Mouse (Mus musculus) stomach, postnatal 0 days (tissue): ENCODE data around the gene Dtx4. TPM values are rescaled to one million over a fixed set of nuclear protein-coding genes. Genes with fewer than 3 reads are reported as not detected.

Experiments
- ATAC-seq: fragments of 200-750 bp; cut with Nextera tagmentation; 2 replicates; pipeline ENCODE4 v1.8.0; 2017; ENCODE audit not compliant: low FRiP score, low TSS enrichment
- DNase-seq: peaks from one replicate; pipeline ENCODE4 v3.0.0-alpha.2; 2016; ENCODE audit warnings: low spot score
- H3K27ac ChIP-seq: fragments of 300-500 bp; sonication (generic); replicated peaks from 2 replicates; pipeline ENCODE4 v1.5.1; 2014; ENCODE audit warnings: mild to moderate bottlenecking, control low read depth
- H3K27me3 ChIP-seq: fragments of 300-500 bp; sonication (generic); 2 replicates; pipeline ENCODE4 v1.6.1; 2014; ENCODE audit warnings: low read length; ENCODE audit not compliant: control insufficient read depth, insufficient read depth
- H3K36me3 ChIP-seq: fragments of 300-500 bp; sonication (generic); 2 replicates; pipeline ENCODE4 v1.6.1; 2014; ENCODE audit warnings: low read length, mixed read lengths; ENCODE audit not compliant: control insufficient read depth, insufficient read depth
- H3K4me1 ChIP-seq: fragments of 300-500 bp; sonication (generic); replicated peaks from 2 replicates; pipeline ENCODE4 v1.6.1; 2014; ENCODE audit warnings: antibody characterized with exemption; ENCODE audit not compliant: control insufficient read depth, insufficient read depth
- H3K4me2 ChIP-seq: fragments of 300-500 bp; sonication (generic); replicated peaks from 2 replicates; pipeline ENCODE4 v1.6.1; 2014; ENCODE audit warnings: low read depth, mild to moderate bottlenecking, control low read depth, moderate library complexity
- H3K4me3 ChIP-seq: fragments of 300-500 bp; sonication (generic); 2 replicates; pipeline ENCODE4 v1.5.1; 2014; ENCODE audit warnings: low read depth, low read length, control low read depth
- H3K9ac ChIP-seq: fragments of 300-500 bp; sonication (generic); 2 replicates; pipeline ENCODE4 v1.6.1; 2014; ENCODE audit warnings: mild to moderate bottlenecking, low read length, control low read depth, mixed read lengths
- H3K9me3 ChIP-seq: fragments of 300-500 bp; sonication (generic); 2 replicates; pipeline ENCODE4 v1.6.1; 2016; ENCODE audit warnings: low read length; ENCODE audit not compliant: control insufficient read depth
- CTCF ChIP-seq: IDR thresholded peaks from 2 replicates; pipeline ENCODE4 v1.5.1; 2016; ENCODE audit warnings: antibody characterized with exemption, low read depth, mild to moderate bottlenecking, moderate library complexity
- EP300 ChIP-seq: optimal IDR thresholded peaks from 2 replicates; pipeline ENCODE3; 2016; ENCODE audit warnings: antibody characterized with exemption
- WGBS: fragments of 180-500 bp; shearing (Covaris S2); extraction: QIAGEN DNeasy Blood & Tissue Kit; methylation state at CpG from one replicate; pipeline ENCODE4 v1.1.7; 2014; 5-methylcytosine and 5-hydroxymethylcytosine counted together
- polyA plus RNA-seq: library from polyadenylated mRNA; unstranded; fragments of >200 nt; fragmentation: Nextera tagmentation; extraction: Ambion mirVana; gene quantifications from 2 replicates; pipeline ENCODE4 v1.2.1, GENCODE M21; 2015

The Dtx4 gene
- polyA plus RNA-seq, 1 experiment from 2014 or later = 6.2 TPM

DNA sequence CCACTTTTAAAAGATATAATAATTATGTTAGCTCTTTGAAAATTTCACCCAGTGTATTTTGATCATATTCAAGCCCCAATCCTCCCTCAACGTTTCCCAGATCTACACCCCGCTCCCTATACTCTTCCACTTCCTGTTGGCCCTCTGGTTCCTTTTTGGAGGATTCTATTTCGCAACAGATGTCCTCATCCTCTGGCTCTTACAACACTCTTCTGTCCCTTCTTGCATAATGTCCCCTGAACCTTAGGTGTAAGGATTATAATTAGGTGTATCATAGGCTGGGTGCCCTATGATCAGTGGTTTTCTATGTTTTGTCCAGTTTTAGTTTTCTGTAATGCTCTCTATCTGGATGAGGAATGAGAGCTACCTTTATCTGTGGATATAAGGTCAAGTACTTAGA is 56.2 kb downstream of the Dtx4 start:
- no peak overlapping the region for H3K27ac ChIP-seq
- no peak overlapping the region for H3K4me3 ChIP-seq
- TF ChIP-seq CTCF (no peak), EP300 (no peak)
- no peaks in the 10 kb centered on the region for H3K27me3 ChIP-seq
- ATAC-seq (no peak), DNase-seq (no peak)
- H3K36me3 ChIP-seq = no peaks in the 10 kb centered on the region
- no peak overlapping the region for H3K9ac ChIP-seq
- 70% methylated on average over 3 of the region's 3 CpGs for WGBS
- H3K4me1 ChIP-seq = no peaks in the 10 kb centered on the region
- no peaks in the 10 kb centered on the region for H3K9me3 ChIP-seq
- H3K4me2 ChIP-seq = no peak overlapping the region

DNA sequence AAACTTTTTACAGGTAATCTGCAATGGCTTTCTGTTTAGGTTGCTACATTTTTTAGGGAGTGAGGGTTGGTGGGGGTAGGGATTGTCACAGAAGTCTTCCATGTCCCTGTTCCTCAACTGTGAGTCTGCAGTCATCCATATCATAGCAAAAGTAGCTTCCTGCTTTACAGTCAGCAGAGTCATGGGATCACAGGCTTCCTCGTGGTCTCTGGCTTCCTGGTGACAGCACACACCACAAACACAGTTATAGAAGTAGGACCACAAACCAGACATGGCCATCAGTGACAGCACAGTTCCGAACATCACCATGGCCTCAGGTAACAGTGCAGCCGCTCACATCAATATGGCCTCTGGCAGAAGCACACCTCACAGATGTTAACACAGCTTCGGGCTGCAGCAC is 58.7 kb downstream of the Dtx4 start:
- TF ChIP-seq CTCF = no peak
- no peak for TF ChIP-seq EP300
- H3K9me3 ChIP-seq = no peaks in the 10 kb centered on the region
- ATAC-seq = no peak
- 80% methylated on average over 4 of the region's 4 CpGs for WGBS
- H3K4me1 ChIP-seq = no peaks in the 10 kb centered on the region
- no peaks in the 10 kb centered on the region for H3K36me3 ChIP-seq
- no peak for DNase-seq
- H3K9ac ChIP-seq = no peak overlapping the region
- no peaks in the 10 kb centered on the region for H3K27me3 ChIP-seq
- H3K4me2 ChIP-seq = no peak overlapping the region
- no peak overlapping the region for H3K4me3 ChIP-seq
- H3K27ac ChIP-seq = no peak overlapping the region

DNA sequence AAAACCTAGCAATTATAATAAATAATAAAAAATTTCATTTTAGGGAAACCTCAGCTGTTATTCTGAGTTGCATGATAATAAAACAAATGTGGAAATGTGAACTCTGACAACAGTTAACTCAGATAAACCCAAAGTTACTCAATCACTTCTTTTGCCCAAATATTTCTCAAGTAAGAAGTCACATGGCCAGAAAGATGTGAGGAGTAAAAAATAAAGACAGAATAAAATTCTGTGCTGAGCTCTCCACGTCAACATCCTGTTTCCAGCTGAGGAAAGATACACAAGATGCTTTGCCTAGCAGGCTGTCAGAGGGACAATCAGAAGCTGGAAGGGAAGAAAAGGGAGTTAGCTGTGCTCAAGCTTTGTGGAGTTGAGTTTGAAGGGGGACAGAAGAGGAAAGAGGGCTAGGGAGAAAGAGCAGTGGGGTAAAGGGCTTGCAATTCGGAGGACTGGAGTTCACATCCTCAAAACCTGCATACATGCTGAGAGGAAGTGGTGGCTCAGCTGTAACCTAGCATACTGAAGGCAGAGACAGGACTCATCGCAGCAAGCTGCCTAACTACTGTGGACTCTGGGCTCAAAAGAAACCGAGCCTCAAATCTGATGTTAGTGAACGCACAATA is 61.0 kb downstream of the Dtx4 start:
- Histone ChIP-seq H3K27ac (no peak overlapping the region), H3K4me3 (no peak overlapping the region), H3K4me2 (no peak overlapping the region), H3K9ac (no peak overlapping the region), H3K4me1 (no peaks in the 10 kb centered on the region), H3K36me3 (no peaks in the 10 kb centered on the region), H3K27me3 (no peaks in the 10 kb centered on the region), H3K9me3 (no peaks in the 10 kb centered on the region)
- 63% methylated on average over 5 of the region's 5 CpGs for WGBS
- TF ChIP-seq CTCF (no peak), EP300 (no peak)
- ATAC-seq (no peak), DNase-seq (no peak)

DNA sequence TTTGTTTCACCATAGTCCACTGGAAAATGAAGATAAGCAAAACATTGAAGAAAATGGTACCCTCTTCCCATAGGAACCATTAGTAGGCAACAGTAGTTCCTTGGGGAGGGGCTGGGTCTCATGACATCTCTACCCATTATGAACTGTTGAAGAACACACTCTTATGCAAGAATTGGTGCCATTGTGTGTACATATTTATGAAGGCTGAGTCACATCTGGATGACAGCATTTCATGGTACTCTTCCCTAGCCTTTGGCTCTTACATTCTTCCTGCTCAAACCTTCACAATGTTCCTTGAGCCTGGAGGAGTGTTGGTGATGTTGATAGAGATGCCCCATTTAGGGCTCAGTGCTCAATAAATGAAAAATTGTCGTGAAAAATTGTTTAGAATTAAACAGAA is 61.7 kb downstream of the Dtx4 start:
- WGBS = 54% methylated on average over 1 of the region's 1 CpGs
- Histone ChIP-seq H3K9ac (no peak overlapping the region), H3K4me3 (no peak overlapping the region), H3K27ac (no peak overlapping the region), H3K4me2 (no peak overlapping the region), H3K27me3 (no peaks in the 10 kb centered on the region), H3K9me3 (no peaks in the 10 kb centered on the region), H3K4me1 (no peaks in the 10 kb centered on the region), H3K36me3 (no peaks in the 10 kb centered on the region)
- TF ChIP-seq CTCF = no peak
- TF ChIP-seq EP300 = no peak
- no peak for DNase-seq
- ATAC-seq = no peak

DNA sequence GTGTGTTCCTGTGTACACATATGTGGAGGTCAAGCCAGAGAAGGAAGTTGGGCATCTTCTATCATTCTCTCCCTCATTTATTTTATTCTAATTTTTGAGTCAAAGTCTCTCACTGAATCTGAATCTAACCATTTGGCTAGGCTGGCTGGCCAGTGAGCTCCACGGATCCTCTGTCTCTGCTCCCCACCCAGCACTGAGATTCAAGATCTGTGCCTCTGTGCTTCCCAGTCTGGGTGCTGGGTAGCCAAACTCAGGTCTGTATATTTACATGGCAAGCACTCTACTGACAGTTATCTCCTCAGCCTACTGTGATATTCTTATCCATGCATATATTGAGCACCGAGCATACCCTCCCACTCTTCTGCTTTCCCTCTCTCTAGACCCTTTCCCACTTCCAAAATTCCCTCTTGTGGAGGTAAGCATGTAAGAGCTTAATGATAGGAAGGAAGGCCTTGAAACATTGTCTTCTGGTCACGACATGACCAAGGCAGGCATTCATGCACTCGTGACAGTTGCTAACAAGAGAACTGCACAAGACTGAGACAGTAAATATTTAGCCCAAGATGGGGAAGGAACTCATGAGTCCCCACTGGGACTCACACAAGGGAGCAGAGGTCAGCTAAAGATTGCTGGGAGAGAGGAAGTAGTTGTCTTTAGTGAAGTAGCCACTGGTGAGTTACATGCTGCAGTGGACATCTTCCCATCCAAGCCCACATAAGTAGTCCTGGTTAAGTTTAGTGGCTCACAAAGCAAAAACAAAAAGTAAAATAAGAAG is 65.3 kb downstream of the Dtx4 start:
- ATAC-seq = no peak
- DNase-seq = no peak
- TF ChIP-seq CTCF (no peak), EP300 (no peak)
- no peak overlapping the region for H3K4me2 ChIP-seq
- no peak overlapping the region for H3K27ac ChIP-seq
- no peak overlapping the region for H3K9ac ChIP-seq
- no peaks in the 10 kb centered on the region for H3K36me3 ChIP-seq
- no peaks in the 10 kb centered on the region for H3K9me3 ChIP-seq
- no peak overlapping the region for H3K4me3 ChIP-seq
- WGBS = 68% methylated on average over 4 of the region's 4 CpGs
- H3K4me1 ChIP-seq = no peaks in the 10 kb centered on the region
- H3K27me3 ChIP-seq = no peaks in the 10 kb centered on the region

DNA sequence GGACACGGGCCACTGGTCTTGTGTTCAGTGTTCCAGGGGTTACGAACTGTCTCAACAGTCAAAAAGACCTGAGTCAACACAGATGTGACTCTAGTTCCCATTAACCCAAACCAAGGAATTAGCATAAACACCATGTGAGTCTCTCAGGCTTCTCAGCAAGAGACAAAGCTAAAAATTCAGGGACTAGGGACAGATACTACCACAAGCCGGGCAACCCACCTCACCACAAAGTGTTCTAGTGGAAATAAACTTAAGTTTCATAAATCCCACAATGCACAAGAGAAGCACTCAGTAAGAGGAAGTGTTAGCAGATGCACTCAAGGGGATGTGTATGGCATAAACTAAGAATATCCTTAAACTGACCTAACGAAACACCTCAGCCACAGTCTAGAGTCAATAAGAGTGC is 66.2 kb downstream of the Dtx4 start:
- WGBS = 83% methylated on average over 4 of the region's 4 CpGs
- DNase-seq = no peak
- Histone ChIP-seq H3K4me3 (no peak overlapping the region), H3K27me3 (no peaks in the 10 kb centered on the region), H3K4me1 (no peaks in the 10 kb centered on the region), H3K9ac (no peak overlapping the region), H3K36me3 (no peaks in the 10 kb centered on the region), H3K4me2 (no peak overlapping the region), H3K9me3 (no peaks in the 10 kb centered on the region), H3K27ac (no peak overlapping the region)
- no peak for TF ChIP-seq CTCF
- TF ChIP-seq EP300 = no peak
- no peak for ATAC-seq
